Mouse (Mus musculus) MEL (cell line): Measurements from ENCODE around the gene Slc4a4.

ENCODE experiments used
- CTCF ChIP-seq, 3 experiments: IDR thresholded peaks in 2 of 3; conservative IDR thresholded peaks in 1 of 3; 2 replicates each; pipeline ENCODE4 v1.5.1; 2011 to 2012; ENCODE audit warnings: low read length in 3 of 3, low read depth in 2 of 3, mild to moderate bottlenecking in 2 of 3, improper control_type of control experiment in 1 of 3, inconsistent platforms in 1 of 3, mixed read lengths in 1 of 3, moderate library complexity in 1 of 3; ENCODE audit not compliant: control insufficient read depth in 1 of 3, insufficient read depth in 1 of 3, poor library complexity in 1 of 3, severe bottlenecking in 1 of 3
- GABPA ChIP-seq: IDR thresholded peaks from 2 replicates; pipeline ENCODE4 v1.6.1; 2012; ENCODE audit warnings: low read depth, mild to moderate bottlenecking, inconsistent platforms, low read length, improper control_type of control experiment, moderate library complexity
- POLR2A ChIP-seq, 2 experiments: IDR thresholded peaks; 2 replicates each; pipeline ENCODE4 v1.6.1; 2011 to 2012; ENCODE audit warnings: low read length in 2 of 2, mild to moderate bottlenecking in 2 of 2, control low read depth in 1 of 2, improper control_type of control experiment in 1 of 2, low read depth in 1 of 2, moderate library complexity in 1 of 2; ENCODE audit not compliant: control insufficient read depth in 1 of 2, insufficient read depth in 1 of 2, poor library complexity in 1 of 2
- RAD21 ChIP-seq: IDR thresholded peaks from 2 replicates; pipeline ENCODE4 v1.6.1; 2011; ENCODE audit warnings: mild to moderate bottlenecking, low read depth, low read length, improper control_type of control experiment
- SMC3 ChIP-seq: IDR thresholded peaks from 2 replicates; pipeline ENCODE4 v1.6.1; 2011; ENCODE audit warnings: low read depth, low read length, improper control_type of control experiment
- TAL1 ChIP-seq: IDR thresholded peaks from 2 replicates; pipeline ENCODE4 v1.6.1; 2012; ENCODE audit warnings: mild to moderate bottlenecking, inconsistent platforms, low read length, moderate library complexity, mixed read lengths
- ZC3H11A ChIP-seq: IDR thresholded peaks from 2 replicates; pipeline ENCODE4 v1.6.1; 2012; ENCODE audit warnings: low read depth, mild to moderate bottlenecking, inconsistent platforms, low read length, improper control_type of control experiment
- ZMIZ1 ChIP-seq: IDR thresholded peaks from 2 replicates; pipeline ENCODE4 v1.6.1; 2012; ENCODE audit warnings: low read depth, mild to moderate bottlenecking, inconsistent platforms, low read length, improper control_type of control experiment, moderate library complexity
- ZNF384 ChIP-seq: IDR thresholded peaks from 2 replicates; pipeline ENCODE4 v1.6.1; 2012; ENCODE audit warnings: low read depth, mild to moderate bottlenecking, inconsistent platforms, low read length, improper control_type of control experiment

DNA sequence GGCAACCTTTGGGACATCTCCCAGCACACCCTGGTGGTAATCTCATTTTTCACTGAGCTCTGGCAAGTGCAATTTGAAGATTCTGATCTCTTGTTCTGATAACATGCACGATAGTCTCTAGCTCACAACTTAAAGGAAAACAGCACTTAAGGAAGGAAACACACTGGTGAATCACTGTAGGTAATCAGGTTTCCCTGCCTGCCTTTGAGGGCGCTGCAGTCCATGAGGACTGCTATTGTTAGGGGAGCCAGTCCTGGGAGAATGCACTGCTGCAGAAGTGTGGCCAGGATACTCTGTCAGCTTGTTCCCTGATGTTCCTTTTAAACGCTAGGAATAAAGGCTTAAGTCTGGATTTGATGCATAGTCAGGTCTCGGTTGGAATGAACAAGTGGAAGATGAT is 2.7 kb downstream of the Slc4a4 start:
- no peak for TF ChIP-seq SMC3
- TF ChIP-seq RAD21 = no peak
- TF ChIP-seq TAL1 = no peak
- TF ChIP-seq CTCF (IDR thresholded peaks at IDR 0.05 in 2 of 3, conservative IDR thresholded peaks at IDR 0.05 in 1 of 3; ENCODE audit: control insufficient read depth in 1 of 3, insufficient read depth in 1 of 3, low read depth in 2 of 3, low read length in 3 of 3, poor library complexity in 1 of 3, severe bottlenecking in 1 of 3) = no peak
- no peak for TF ChIP-seq POLR2A (IDR thresholded peaks at IDR 0.05; ENCODE audit: control insufficient read depth in 1 of 2, insufficient read depth in 1 of 2, low read depth in 1 of 2, low read length in 2 of 2, poor library complexity in 1 of 2)
- no peak for TF ChIP-seq ZMIZ1
- TF ChIP-seq GABPA = no peak
- TF ChIP-seq ZC3H11A = no peak
- TF ChIP-seq ZNF384 = no peak
